Mouse (Mus musculus): ENCODE results near the gene Gucy1b2.

- no peak for TF ChIP-seq POLR2A (IDR thresholded peaks at IDR 0.05; ENCODE audit: insufficient read depth, low read depth, low read length)
- no peak for TF ChIP-seq CTCF (IDR thresholded peaks at IDR 0.05)
These were observed 100.9 kb downstream of the Gucy1b2 start for GRCm38 (mm10) chr14:62355201-62355600.
